Mouse (Mus musculus) CH12.LX (cell line): ENCODE measurements around the gene Gm28048. TPM values are rescaled to one million over a fixed set of nuclear protein-coding genes. Genes with fewer than 3 reads are reported as not detected.

ENCODE experiments used
- DNase-seq: peaks from one replicate; pipeline ENCODE4 v3.0.0-alpha.2; 2013; ENCODE audit errors: extremely low read depth
- H3K27ac ChIP-seq: 2 replicates; pipeline ENCODE4 v1.5.1; 2012; ENCODE audit warnings: low read depth, mild to moderate bottlenecking, control low read depth, moderate library complexity; ENCODE audit not compliant: insufficient read depth
- H3K27me3 ChIP-seq: replicated peaks from 2 replicates; pipeline ENCODE3; 2012; ENCODE audit warnings: inconsistent platforms
- H3K36me3 ChIP-seq, 2 experiments: replicated peaks in 1 of 2; 2 replicates each; pipeline versions ENCODE3 to v1.6.1; 2012; ENCODE audit warnings: inconsistent platforms in 1 of 2, low read length in 1 of 2, mild to moderate bottlenecking in 1 of 2, mixed read lengths in 1 of 2, moderate library complexity in 1 of 2; ENCODE audit not compliant: control insufficient read depth in 1 of 2, insufficient read depth in 1 of 2
- H3K4me1 ChIP-seq, 2 experiments: 2 replicates each; pipeline ENCODE4 v1.6.1; 2012; ENCODE audit warnings: inconsistent platforms in 1 of 2, moderate library complexity in 1 of 2; ENCODE audit not compliant: insufficient read depth in 2 of 2, control insufficient read depth in 1 of 2
- H3K4me2 ChIP-seq: 2 replicates; pipeline ENCODE4 v1.6.1; 2012; ENCODE audit warnings: low read depth, mild to moderate bottlenecking, control low read depth; ENCODE audit not compliant: poor library complexity, insufficient read depth, severe bottlenecking
- H3K4me3 ChIP-seq, 3 experiments: fragments of 150-350 bp in 1 of 3; sonication (generic) in 1 of 3; replicated peaks in 1 of 3; 2 replicates each; pipeline versions ENCODE3 to v1.5.1; 2011 to 2012; ENCODE audit warnings: low read depth in 2 of 3, low read length in 2 of 3, mild to moderate bottlenecking in 2 of 3, moderate library complexity in 2 of 3, control low read depth in 1 of 3, improper control_type of control experiment in 1 of 3, inconsistent platforms in 1 of 3, mixed read lengths in 1 of 3; ENCODE audit not compliant: poor library complexity in 1 of 3
- H3K79me2 ChIP-seq: replicated peaks from 2 replicates; pipeline ENCODE4 v1.6.1; 2012; ENCODE audit warnings: mild to moderate bottlenecking, moderate library complexity; ENCODE audit not compliant: control insufficient read depth, poor library complexity, insufficient read depth, severe bottlenecking; ENCODE audit errors: extremely low read depth
- H3K9ac ChIP-seq: 2 replicates; pipeline ENCODE4 v1.6.1; 2012; ENCODE audit warnings: low read depth, mild to moderate bottlenecking, control low read depth, moderate library complexity; ENCODE audit not compliant: insufficient read depth
- H3K9me3 ChIP-seq: replicated peaks from 2 replicates; pipeline ENCODE3; 2012; ENCODE audit warnings: low read length, inconsistent platforms, mixed read lengths
- CHD1 ChIP-seq: IDR thresholded peaks from 2 replicates; pipeline ENCODE4 v1.6.1; 2012; ENCODE audit warnings: low read depth, low read length, improper control_type of control experiment, inconsistent platforms
- CHD2 ChIP-seq: IDR thresholded peaks from 2 replicates; pipeline ENCODE4 v1.6.1; 2011; ENCODE audit warnings: low read length, improper control_type of control experiment
- JUND ChIP-seq: conservative IDR thresholded peaks from 2 replicates; pipeline ENCODE4 v1.6.1; 2011; ENCODE audit warnings: low read depth, low read length, improper control_type of control experiment
- KAT2A ChIP-seq: IDR thresholded peaks from 2 replicates; pipeline ENCODE4 v1.6.1; 2012; ENCODE audit warnings: low read length, improper control_type of control experiment, inconsistent platforms; ENCODE audit not compliant: insufficient replicate concordance
- MAX ChIP-seq: IDR thresholded peaks from 2 replicates; pipeline ENCODE4 v1.6.1; 2011; ENCODE audit warnings: low read length, improper control_type of control experiment
- MXI1 ChIP-seq: IDR thresholded peaks from 2 replicates; pipeline ENCODE4 v1.6.1; 2011; ENCODE audit warnings: mild to moderate bottlenecking, low read depth, low read length, improper control_type of control experiment
- NELFE ChIP-seq: IDR thresholded peaks from 2 replicates; pipeline ENCODE4 v1.6.1; 2011; ENCODE audit warnings: low read depth, low read length, improper control_type of control experiment
- NRF1 ChIP-seq: IDR thresholded peaks from 2 replicates; pipeline ENCODE4 v1.6.1; 2014; ENCODE audit warnings: low read depth, mild to moderate bottlenecking, inconsistent platforms, low read length, improper control_type of control experiment, moderate library complexity
- POLR2A ChIP-seq: IDR thresholded peaks from 2 replicates; pipeline ENCODE4 v1.6.1; 2011; ENCODE audit warnings: low read depth, mild to moderate bottlenecking, improper control_type of control experiment, low read length
- POLR2AphosphoS2 ChIP-seq: IDR thresholded peaks from 2 replicates; pipeline ENCODE4 v1.6.1; 2011; ENCODE audit warnings: low read depth, low read length, improper control_type of control experiment
- SIN3A ChIP-seq: IDR thresholded peaks from 2 replicates; pipeline ENCODE4 v1.6.1; 2012; ENCODE audit warnings: low read length, improper control_type of control experiment, inconsistent platforms
- SMC3 ChIP-seq: IDR thresholded peaks from 2 replicates; pipeline ENCODE4 v1.6.1; 2011; ENCODE audit warnings: low read depth, low read length, improper control_type of control experiment
- dilution Hi-C: fragments of 300-500 bp; cut with MboI; formaldehyde crosslinking; loops from 2 replicates; pipeline ENCODE4 v1.14.3; 2020; ENCODE audit warnings: low sequenced_read_pairs; ENCODE audit not compliant: extremely low pct_unique_long_range_greater_than_20kb, extremely low pct_ligation_motif_present
- in situ Hi-C: fragments of 300-500 bp; cut with MboI; formaldehyde crosslinking; loops from 3 replicates; pipeline ENCODE4 v1.14.3; 2019; ENCODE audit warnings: low sequenced_read_pairs, low pct_ligation_motif_present, low pct_unique_long_range_greater_than_20kb, mixed read lengths
- polyA plus RNA-seq: library from polyadenylated mRNA; unstranded; fragments of >175 nt; gene quantifications from 2 replicates; pipeline ENCODE4 v1.2.1, GENCODE M21; 2012; ENCODE audit warnings: low read depth; ENCODE audit not compliant: insufficient read length
- total RNA-seq, 2 experiments: library from RNA; depleted of rRNA; stranded (reverse); fragments of 300-350 nt in 1 of 2; fragments of >200 nt in 1 of 2; gene quantifications; 2 replicates each; pipeline ENCODE4 v1.2.3; 2012 to 2014

The Gm28048 gene
- total and polyA plus RNA-seq, 3 experiments = 32.6 to 93.3 (median 59.5) TPM

GRCm38 (mm10) chr11:22854571-22854970, 127.3 kb downstream of the Gm28048 start:
- peak overlapping the region; percentile 20; the same call in 1 of the 2 replicates for H3K9ac ChIP-seq
- peaks cover 7 to 39% of the 10 kb centered on the region in 2 experiments for H3K36me3 ChIP-seq
- peak overlapping the region; percentile 54 for H3K27ac ChIP-seq
- H3K27me3 ChIP-seq = no peaks in the 10 kb centered on the region
- peak overlapping the region; percentile 78 for H3K4me2 ChIP-seq
- peaks cover 29 to 58% of the 10 kb centered on the region in 2 experiments for H3K4me1 ChIP-seq
- H3K4me3 ChIP-seq = peak overlapping the region; percentile 36 to 50 (median 45)
- peaks cover 94% of the 10 kb centered on the region for H3K79me2 ChIP-seq
- dilution Hi-C loops (no loop called here), in situ Hi-C loops (loop anchor here (5.0 kb wide), 1 partner anchor 162 kb away; no protein-coding TSS in a partner anchor)
- DNase-seq = no peak
- TF ChIP-seq MAX (0 out of 2 replicates have a peak, but pooled peaks have one; percentile 8), JUND (no peak), SMC3 (no peak), POLR2AphosphoS2 (no peak)
- no peaks in the 10 kb centered on the region for H3K9me3 ChIP-seq

DNA sequence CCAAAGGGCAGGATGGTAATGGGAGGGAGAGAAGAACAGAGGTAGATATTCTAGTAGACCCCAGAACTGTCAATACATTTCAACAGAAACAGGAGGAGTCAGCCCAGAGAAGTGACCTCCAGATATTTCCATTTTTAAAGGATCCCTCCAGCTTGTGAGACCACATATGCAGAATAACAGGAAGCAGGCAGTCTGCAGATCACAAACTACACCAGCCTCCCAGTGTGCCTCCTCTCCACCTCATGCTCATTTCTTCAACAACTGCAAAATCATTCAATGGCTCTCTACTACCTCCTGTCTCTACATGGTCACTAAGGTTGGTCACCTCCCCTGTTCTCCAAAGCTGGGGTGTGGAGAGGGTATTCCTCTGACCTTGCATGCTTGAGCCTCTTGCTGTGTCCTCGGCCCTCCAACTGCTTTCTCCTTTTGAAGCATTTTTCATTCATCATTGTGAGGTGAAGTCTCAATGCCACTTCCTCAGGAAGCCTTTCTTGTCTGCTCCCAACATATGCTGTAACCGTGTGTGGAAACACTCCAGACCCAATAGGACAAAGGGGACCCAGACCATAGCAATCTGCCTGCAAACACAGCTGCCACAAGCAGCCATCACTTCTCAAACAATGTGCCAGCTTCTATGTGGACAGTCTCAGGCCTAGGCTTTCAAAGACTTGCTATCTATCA, 128.3 kb downstream of the Gm28048 start:
- H3K79me2 ChIP-seq = peaks cover 95% of the 10 kb centered on the region
- TF ChIP-seq SIN3A (peak; percentile 49), CHD2 (peak; percentile 38; the same call in 1 of the 2 replicates), POLR2A (no peak), CHD1 (peak; percentile 88), KAT2A (no peak), MAX (0 out of 2 replicates have a peak, but pooled peaks have one; percentile 29), JUND (no peak), NRF1 (0 out of 2 replicates have a peak, but pooled peaks have one; percentile 5), NELFE (no peak), MXI1 (0 out of 2 replicates have a peak, but pooled peaks have one; percentile 13), POLR2AphosphoS2 (0 out of 2 replicates have a peak, but pooled peaks have one; percentile 41)
- H3K9me3 ChIP-seq = no peaks in the 10 kb centered on the region
- dilution Hi-C loops (no loop called here), in situ Hi-C loops (loop anchor here (5.0 kb wide), 1 partner anchor 161 kb away; no protein-coding TSS in a partner anchor)
- DNase-seq = no peak
- peak overlapping the region; percentile 20 for H3K9ac ChIP-seq
- peak overlapping the region; percentile 15 to 50 (median 31) for H3K4me3 ChIP-seq
- H3K4me1 ChIP-seq = peaks cover 32 to 67% of the 10 kb centered on the region in 2 experiments
- H3K27me3 ChIP-seq = no peaks in the 10 kb centered on the region
- H3K36me3 ChIP-seq = peaks cover 7 to 40% of the 10 kb centered on the region in 2 experiments
- peak overlapping the region; percentile 50 for H3K27ac ChIP-seq
- H3K4me2 ChIP-seq = peak overlapping the region; percentile 78
